Mouse (Mus musculus) activated CD4-positive, CD25-positive, alpha-beta regulatory T cell, adult 9 weeks (primary cell): ENCODE results near the gene Senp8. TPM values are rescaled to one million over a fixed set of nuclear protein-coding genes. Genes with fewer than 3 reads are reported as not detected.

Experiments used
- polyA plus RNA-seq: library from polyadenylated mRNA; unstranded; fragments of 100-300 nt; shearing (Covaris generic); gene quantifications from one replicate; pipeline ENCODE4 v1.2.1, GENCODE M21; 2017

The Senp8 gene
- 8.5 TPM for polyA plus RNA-seq

DNA sequence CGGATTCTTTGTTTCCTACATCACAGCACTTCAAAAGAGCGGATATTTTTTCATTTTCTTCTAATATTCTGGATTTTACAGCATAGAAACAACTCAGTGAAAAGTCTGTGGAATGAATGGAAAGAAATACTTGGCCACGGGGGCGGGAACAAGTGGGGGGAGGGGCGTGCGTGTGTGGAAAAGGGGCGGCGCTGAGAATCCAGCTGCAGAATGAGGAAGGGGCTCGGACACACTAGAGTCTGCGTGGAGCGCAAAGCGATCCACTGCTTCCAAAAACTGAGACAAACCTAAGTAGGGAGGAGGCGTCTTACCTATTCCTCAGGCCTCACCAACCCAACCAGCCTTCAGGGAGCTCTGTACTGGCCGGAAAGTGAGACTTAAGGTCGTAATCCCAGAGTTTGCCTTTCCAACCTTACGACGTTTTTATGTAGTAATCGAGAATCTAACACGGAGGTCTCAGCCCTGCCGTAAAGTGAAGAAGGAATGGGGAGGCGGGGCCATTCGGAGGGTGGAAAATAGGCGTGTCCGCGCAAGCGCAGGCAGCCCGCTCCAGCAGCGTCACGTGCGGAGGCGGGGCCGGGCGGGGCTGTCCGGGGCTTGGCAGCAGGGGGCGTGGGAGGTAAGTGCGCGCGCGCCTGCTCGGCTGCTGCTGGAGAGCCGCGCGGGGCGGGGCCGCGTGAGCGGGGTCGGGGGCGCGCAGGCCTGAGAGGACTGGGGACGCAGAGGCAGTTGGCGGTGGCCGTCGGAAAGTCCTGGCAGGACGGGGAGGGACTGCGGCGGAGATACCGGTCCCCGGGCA, at the start of gene Senp8, which contains the start of gene Myo9a:
Gene Senp8 (minus strand): TSS at position 444 of the 799 bp plus-strand sequence.
Gene Myo9a (plus strand): TSS at position 630 of the 799 bp plus-strand sequence.

Other genes with a start within 250 kb of the Senp8 start
- gene Hexa, start 211.2 kb downstream of the Senp8 start, polyA plus RNA-seq, result 71.1 TPM
- 0.75 TPM for gene Tmem202, start 210.9 kb downstream of the Senp8 start, polyA plus RNA-seq
- gene Celf6, start 172.8 kb downstream of the Senp8 start, polyA plus RNA-seq, result not detected
- gene Parp6, start 133.4 kb downstream of the Senp8 start, polyA plus RNA-seq, result 40.7 TPM
- 1,063 TPM for gene Pkm, start 94.3 kb downstream of the Senp8 start, polyA plus RNA-seq
- not detected for gene Gramd2, start 70.6 kb downstream of the Senp8 start, polyA plus RNA-seq
- gene Myo9a, start 186 bp upstream of the Senp8 start, polyA plus RNA-seq, result 30.4 TPM
- gene Nr2e3, start 209.9 kb upstream of the Senp8 start, polyA plus RNA-seq, result not detected